14 mouse cellular contexts compared by ENCODE assay signal in the genomic region with DNA sequence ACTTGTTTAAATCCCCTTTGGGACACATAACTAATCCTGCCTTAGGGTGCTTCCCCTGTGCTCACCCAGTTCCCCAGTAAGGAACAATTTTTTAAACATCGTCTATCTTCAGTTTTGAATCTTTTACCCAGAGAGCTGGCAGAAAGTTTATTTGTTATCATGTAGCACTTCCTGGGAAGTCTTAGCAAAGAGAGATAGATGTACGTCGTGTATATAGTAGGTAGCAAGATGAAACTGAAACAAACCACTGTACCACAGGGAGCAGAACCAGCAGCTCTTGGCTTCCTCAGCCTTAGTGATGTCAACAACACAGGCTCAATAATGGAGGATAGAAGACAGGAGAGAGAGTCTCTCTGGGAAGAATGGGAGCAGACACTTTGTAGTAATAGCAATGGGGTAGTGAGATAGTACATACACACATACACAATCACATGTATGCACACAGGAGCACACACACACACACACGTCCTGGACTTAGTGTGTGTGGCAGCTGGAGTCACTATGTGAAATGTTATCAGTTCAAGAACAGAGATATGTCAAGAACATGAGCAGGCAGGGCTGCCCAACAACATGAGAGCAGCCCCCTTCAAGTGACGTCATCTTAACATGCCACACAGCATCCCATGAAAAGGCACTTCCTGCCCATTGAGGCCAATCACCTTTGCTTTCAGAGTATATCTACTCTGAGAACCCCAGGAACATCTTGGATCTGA. TPM values are rescaled to one million over a fixed set of nuclear protein-coding genes. Genes with fewer than 3 reads are reported as not detected.
DNase-seq lines count a peak whose midpoint lies in the region; ATAC-seq and TF ChIP-seq lines count a peak whose summit lies in the region.
"Had no signal": no experiment of that assay in that cellular context is flagged by ENCODE, and none has a peak within 500 bp of the region (broad histone marks: within the 10 kb centered on the region; RNA-seq: fewer than 3 reads in every experiment).

No protein-coding gene starts in this region.

- H3K9me3 ChIP-seq in CH12.LX (replicated peaks; ENCODE audit: low read length), result peaks cover 3% of the 10 kb centered on the region
- no peaks in the 10 kb centered on the region for H3K9me3 ChIP-seq in liver, embryonic 12.5 days (replicated peaks)
- H3K9me3 ChIP-seq: embryonic facial prominence, embryonic 15.5 days; forebrain, embryonic 13.5 days; hindbrain, embryonic 15.5 days; midbrain, embryonic 12.5 days had no signal

- dilution Hi-C loops in CH12.LX (cut with MboI; ENCODE audit: extremely low pct_ligation_motif_present, extremely low pct_unique_long_range_greater_than_20kb, low sequenced_read_pairs), result no loop called here

- TF ChIP-seq RAD21 in CH12.LX (IDR thresholded peaks at IDR 0.05; ENCODE audit: low read depth, low read length), result no peak

- peak; percentile 77 for DNase-seq in CD4-positive, CD25-positive, alpha-beta regulatory T cell, adult 2 months (ENCODE audit: low read depth, low spot score)
- no peak for DNase-seq in CH12.LX (ENCODE audit: extremely low read depth)
- DNase-seq in gastrocnemius, postnatal 4 days (ENCODE audit: low spot score in 2 of 2), result no peak
- no peak for DNase-seq in ovary, postnatal 10 days (ENCODE audit: low spot score)
- no peak for DNase-seq in testis, postnatal 10 days (ENCODE audit: low spot score)
- DNase-seq: cerebellum, adult 18-20 months; heart, adult 18-20 months had no signal

- in situ Hi-C loops in CH12.LX (cut with MboI; ENCODE audit: low pct_ligation_motif_present, low pct_unique_long_range_greater_than_20kb, low sequenced_read_pairs), result loop anchor here (5.0 to 25.0 kb wide), 2 partner anchors 57 to 667 kb away; no protein-coding TSS in a partner anchor

- H3K36me3 ChIP-seq in CH12.LX (replicated peaks in 1 of 2; ENCODE audit: control insufficient read depth in 1 of 2, insufficient read depth in 1 of 2, low read length in 1 of 2), result peaks cover 5 to 31% of the 10 kb centered on the region in 2 experiments
- 0 out of 2 replicates have a peak, but pooled peaks cover 3% of the 10 kb centered on the region for H3K36me3 ChIP-seq in liver, embryonic 12.5 days
- H3K36me3 ChIP-seq: embryonic facial prominence, embryonic 15.5 days; hindbrain, embryonic 15.5 days; midbrain, embryonic 12.5 days had no signal

- H3K27ac ChIP-seq in CH12.LX (ENCODE audit: insufficient read depth, low read depth), result peak overlapping the region; percentile 52
- H3K27ac ChIP-seq in liver, embryonic 12.5 days, result peak overlapping the region; percentile 27; the same call in 1 of the 2 replicates
- H3K27ac ChIP-seq: embryonic facial prominence, embryonic 15.5 days; forebrain, embryonic 13.5 days; hindbrain, embryonic 15.5 days; midbrain, embryonic 12.5 days had no signal

- no peaks in the 10 kb centered on the region for H3K27me3 ChIP-seq in CH12.LX (replicated peaks)
- no peaks in the 10 kb centered on the region for H3K27me3 ChIP-seq in liver, embryonic 12.5 days (replicated peaks)
- H3K27me3 ChIP-seq: embryonic facial prominence, embryonic 15.5 days; forebrain, embryonic 13.5 days; hindbrain, embryonic 15.5 days; midbrain, embryonic 12.5 days; Patski had no signal

- peak overlapping the region; percentile 65 for H3K4me2 ChIP-seq in CH12.LX (ENCODE audit: insufficient read depth, low read depth, poor library complexity, severe bottlenecking)
- H3K4me2 ChIP-seq in liver, embryonic 12.5 days, result no peak overlapping the region
- H3K4me2 ChIP-seq: embryonic facial prominence, embryonic 15.5 days; forebrain, embryonic 13.5 days; hindbrain, embryonic 15.5 days; midbrain, embryonic 12.5 days had no signal

- ATAC-seq in liver, embryonic 12.5 days, result 0 out of 2 replicates have a peak, but pooled peaks have one; percentile 25
- ATAC-seq in megakaryocyte-erythroid progenitor cell, adult 5-6 weeks (replicated peaks; ENCODE audit: low FRiP score, low TSS enrichment, poor library complexity, severe bottlenecking), result peak; percentile 51
- ATAC-seq: forebrain, embryonic 13.5 days had no signal

- peak overlapping the region; percentile 46; the same call in 1 of the 2 replicates for H3K9ac ChIP-seq in CH12.LX (ENCODE audit: insufficient read depth, low read depth)
- no peak overlapping the region for H3K9ac ChIP-seq in liver, embryonic 12.5 days
- H3K9ac ChIP-seq: embryonic facial prominence, embryonic 15.5 days; forebrain, embryonic 13.5 days; hindbrain, embryonic 15.5 days; midbrain, embryonic 12.5 days had no signal

- no peak for TF ChIP-seq CTCF in CH12.LX (conservative IDR thresholded peaks at IDR 0.05 in 1 of 2, IDR thresholded peaks at IDR 0.05 in 1 of 2; ENCODE audit: low read depth in 2 of 2, low read length in 2 of 2)

- 44% methylated on average over 5 of the region's 5 CpGs for WGBS in liver, embryonic 12.5 days (ENCODE audit: insufficient replicate concordance)

- peaks cover 3% of the 10 kb centered on the region; the same call in 1 of the 2 replicates for H3K79me2 ChIP-seq in CH12.LX (replicated peaks; ENCODE audit: control insufficient read depth, extremely low read depth, insufficient read depth, poor library complexity, severe bottlenecking)

- H3K4me1 ChIP-seq in CH12.LX (ENCODE audit: control insufficient read depth in 1 of 2, insufficient read depth in 2 of 2), result peaks cover 37 to 72% of the 10 kb centered on the region in 2 experiments
- peaks cover 89% of the 10 kb centered on the region for H3K4me1 ChIP-seq in liver, embryonic 12.5 days
- H3K4me1 ChIP-seq: embryonic facial prominence, embryonic 15.5 days; forebrain, embryonic 13.5 days; hindbrain, embryonic 15.5 days; midbrain, embryonic 12.5 days had no signal

- no peak for TF ChIP-seq EP300 in CH12.LX (IDR thresholded peaks at IDR 0.05; ENCODE audit: low read length)

- no peak for TF ChIP-seq POLR2A in CH12.LX (IDR thresholded peaks at IDR 0.05; ENCODE audit: low read depth, low read length)

- H3K4me3 ChIP-seq in CH12.LX (replicated peaks in 1 of 3; ENCODE audit: low read depth in 2 of 3, low read length in 2 of 3, poor library complexity in 1 of 3), result peak overlapping the region in 1 of 3 experiments; percentile 12
- H3K4me3 ChIP-seq in liver, embryonic 12.5 days, result no peak overlapping the region
- H3K4me3 ChIP-seq: embryonic facial prominence, embryonic 15.5 days; forebrain, embryonic 13.5 days; hindbrain, embryonic 15.5 days; midbrain, embryonic 12.5 days had no signal

TF ChIP-seq in CH12.LX, 34 proteins besides CTCF, POLR2A, EP300 and RAD21:
- TF ChIP-seq MXI1 (IDR thresholded peaks at IDR 0.05; ENCODE audit: low read depth, low read length) (no peak), ELF1 (IDR thresholded peaks at IDR 0.05; ENCODE audit: low read depth, low read length) (no peak), ZC3H11A (IDR thresholded peaks at IDR 0.05; ENCODE audit: low read depth, low read length) (no peak), KAT2A (IDR thresholded peaks at IDR 0.05; ENCODE audit: insufficient replicate concordance, low read length) (no peak), UBTF (IDR thresholded peaks at IDR 0.05; ENCODE audit: low read depth, low read length) (no peak), ETS1 (conservative IDR thresholded peaks at IDR 0.05; ENCODE audit: low read depth, low read length) (peak; percentile 51; the same call in 1 of the 2 replicates), SIN3A (IDR thresholded peaks at IDR 0.05; ENCODE audit: low read length) (no peak)

RNA-seq across cellular contexts. Expression of gene 4930523C07Rik, which starts 10.3 kb away (rescaled TPM):
- total RNA-seq in CH12.LX (2012; rRNA removed) (13.1 and 16.6 TPM in 2 replicates), CH12.LX (2014; rRNA removed) (15.3 and 18.0 TPM in 2 replicates)
- polyA plus RNA-seq in CH12.LX (2012; ENCODE audit: insufficient read length, low read depth), result 24.4 and 28.2 TPM in 2 replicates
- polyA plus RNA-seq in liver, embryonic 12.5 days (2016; fragmentation: Nextera tagmentation; extraction: Ambion mirVana), result 24.1 and 26.5 TPM in 2 replicates
- total RNA-seq in megakaryocyte-erythroid progenitor cell, adult 5-6 weeks (2014; fragmentation: Nextera tagmentation), result 14.5 and 28.5 TPM in 2 replicates
- 21.3 and 27.3 TPM in 2 replicates for total RNA-seq in megakaryocyte-erythroid progenitor cell, adult 5-6 weeks (2017)
- total RNA-seq in gastrocnemius, postnatal 4 days (2021), result 10 to 100 TPM; 13.5 to 16.9 TPM
